Mouse (Mus musculus) bone marrow macrophage, adult 2 months (primary cell): ENCODE data around the gene Itpr3.
A peak's percentile ranks its signal among the peaks of the same experiment; 100 is the strongest.

Experiments
- CTCF ChIP-seq: IDR thresholded peaks from 2 replicates; pipeline ENCODE4 v1.5.1; 2012; ENCODE audit warnings: low read depth, mild to moderate bottlenecking, low read length, moderate library complexity
- POLR2A ChIP-seq: IDR thresholded peaks from 2 replicates; pipeline ENCODE4 v1.6.1; 2012; ENCODE audit warnings: mild to moderate bottlenecking, low read depth, low read length, borderline replicate concordance

GRCm38 (mm10) chr17:27133551-27134141 is 76.5 kb downstream of the Itpr3 start, which contains the start of gene Uqcc2:
- TF ChIP-seq CTCF = 0 out of 2 replicates have a peak, but pooled peaks have one; percentile 21
- TF ChIP-seq POLR2A = 0 out of 2 replicates have a peak, but pooled peaks have one; percentile 23
